Mouse (Mus musculus) intestine, postnatal 0 days (tissue): Measurements from ENCODE around the gene Zfp658. TPM values are rescaled to one million over a fixed set of nuclear protein-coding genes. Genes with fewer than 3 reads are reported as not detected.

Source experiments
- ATAC-seq: fragments of 200-750 bp; cut with Nextera tagmentation; 2 replicates; pipeline ENCODE4 v1.8.0; 2017; ENCODE audit warnings: mild to moderate bottlenecking, moderate TSS enrichment, moderate library complexity
- H3K27ac ChIP-seq: fragments of 300-500 bp; sonication (generic); 2 replicates; pipeline ENCODE4 v1.5.1; 2014; ENCODE audit warnings: mild to moderate bottlenecking, low read depth, low read length, moderate library complexity
- H3K27me3 ChIP-seq: fragments of 300-500 bp; sonication (generic); replicated peaks from 2 replicates; pipeline ENCODE4 v1.6.1; 2014; ENCODE audit warnings: low read length, mixed read lengths; ENCODE audit not compliant: control insufficient read depth, insufficient read depth
- H3K36me3 ChIP-seq: fragments of 300-500 bp; sonication (generic); 2 replicates; pipeline ENCODE4 v1.6.1; 2014; ENCODE audit warnings: mild to moderate bottlenecking, moderate library complexity; ENCODE audit not compliant: control insufficient read depth, insufficient read depth
- H3K4me1 ChIP-seq: fragments of 300-500 bp; sonication (generic); replicated peaks from 2 replicates; pipeline ENCODE4 v1.6.1; 2014; ENCODE audit warnings: antibody characterized with exemption, low read length, mixed read lengths; ENCODE audit not compliant: control insufficient read depth, insufficient read depth
- H3K4me2 ChIP-seq: fragments of 300-500 bp; sonication (generic); replicated peaks from 2 replicates; pipeline ENCODE4 v1.6.1; 2014; ENCODE audit warnings: low read depth, mild to moderate bottlenecking, moderate library complexity
- H3K4me3 ChIP-seq: fragments of 300-500 bp; sonication (generic); 2 replicates; pipeline ENCODE4 v1.5.1; 2014; ENCODE audit warnings: low read depth, low read length
- H3K9ac ChIP-seq: fragments of 300-500 bp; sonication (generic); 2 replicates; pipeline ENCODE4 v1.6.1; 2014; ENCODE audit warnings: mild to moderate bottlenecking, low read depth, low read length
- H3K9me3 ChIP-seq: fragments of 300-500 bp; sonication (generic); 2 replicates; pipeline ENCODE4 v1.6.1; 2016; ENCODE audit warnings: mixed run types; ENCODE audit not compliant: control insufficient read depth
- CTCF ChIP-seq: sonication (generic); IDR thresholded peaks from 2 replicates; pipeline ENCODE4 v1.5.1; 2016; ENCODE audit warnings: low read depth, mild to moderate bottlenecking, control low read depth, antibody characterized with exemption, moderate library complexity
- WGBS: fragments of 180-500 bp; shearing (Covaris S2); extraction: QIAGEN DNeasy Blood & Tissue Kit; methylation state at CpG from one replicate; pipeline ENCODE4 v1.1.7; 2014; 5-methylcytosine and 5-hydroxymethylcytosine counted together
- polyA plus RNA-seq: library from polyadenylated mRNA; unstranded; fragments of >200 nt; fragmentation: Nextera tagmentation; extraction: Ambion mirVana; gene quantifications from 2 replicates; pipeline ENCODE4 v1.2.1, GENCODE M21; 2015

The Zfp658 gene
- polyA plus RNA-seq, 1 experiment from 2014 or later: 0.68 TPM

DNA sequence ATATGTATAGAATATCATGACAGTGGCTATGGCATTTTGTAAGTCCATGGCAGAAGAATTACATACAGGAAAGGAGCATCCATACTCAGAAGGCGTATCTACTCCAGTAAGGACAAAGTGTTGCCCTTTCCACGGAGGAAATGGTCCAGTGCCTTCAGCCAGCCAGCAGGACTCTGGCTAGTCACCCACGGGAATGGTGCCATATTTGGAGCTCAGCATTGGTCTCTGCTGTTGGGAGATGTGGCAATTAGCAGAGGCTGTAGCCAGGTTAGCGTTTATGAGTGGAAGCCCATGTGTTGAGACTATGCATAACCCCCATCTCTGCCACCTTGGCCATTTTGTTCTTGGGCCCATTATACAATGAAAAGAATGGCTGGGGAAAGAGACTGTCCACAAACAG lies 13.8 kb upstream of the Zfp658 start:
- H3K4me2 ChIP-seq: no peak overlapping the region
- H3K9ac ChIP-seq: no peak overlapping the region
- H3K36me3 ChIP-seq: no peaks in the 10 kb centered on the region
- H3K4me1 ChIP-seq: no peaks in the 10 kb centered on the region
- H3K9me3 ChIP-seq: no peaks in the 10 kb centered on the region
- no peak overlapping the region for H3K4me3 ChIP-seq
- 77% methylated on average over 4 of the region's 4 CpGs for WGBS
- TF ChIP-seq CTCF: no peak
- ATAC-seq: no peak
- H3K27ac ChIP-seq: no peak overlapping the region
- H3K27me3 ChIP-seq: no peaks in the 10 kb centered on the region

DNA sequence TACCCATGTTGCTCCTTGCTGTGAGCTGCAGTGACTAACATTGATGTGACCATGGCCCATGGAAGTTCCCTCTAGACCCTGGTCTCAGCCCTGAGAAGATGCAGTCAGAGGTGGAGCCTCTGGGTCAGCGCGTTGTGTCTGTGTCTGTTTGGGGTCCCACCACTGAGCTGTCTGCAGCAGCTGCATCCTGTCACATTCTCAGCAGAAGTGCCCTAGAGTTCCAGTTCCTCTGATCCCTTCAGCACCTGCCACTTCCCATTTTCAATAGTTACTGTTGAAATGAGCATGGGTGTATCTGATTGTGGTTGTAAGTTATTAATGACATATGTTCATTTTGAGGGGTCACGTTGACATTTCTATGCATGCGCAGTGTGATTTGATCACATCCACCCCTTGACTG lies 8.9 kb upstream of the Zfp658 start:
- no peak for TF ChIP-seq CTCF
- H3K4me3 ChIP-seq: no peak overlapping the region
- H3K27me3 ChIP-seq: no peaks in the 10 kb centered on the region
- 72% methylated on average over 4 of the region's 4 CpGs for WGBS
- no peaks in the 10 kb centered on the region for H3K36me3 ChIP-seq
- H3K4me1 ChIP-seq: no peaks in the 10 kb centered on the region
- H3K4me2 ChIP-seq: no peak overlapping the region
- no peak overlapping the region for H3K27ac ChIP-seq
- ATAC-seq: no peak
- H3K9ac ChIP-seq: no peak overlapping the region
- H3K9me3 ChIP-seq: no peaks in the 10 kb centered on the region

DNA sequence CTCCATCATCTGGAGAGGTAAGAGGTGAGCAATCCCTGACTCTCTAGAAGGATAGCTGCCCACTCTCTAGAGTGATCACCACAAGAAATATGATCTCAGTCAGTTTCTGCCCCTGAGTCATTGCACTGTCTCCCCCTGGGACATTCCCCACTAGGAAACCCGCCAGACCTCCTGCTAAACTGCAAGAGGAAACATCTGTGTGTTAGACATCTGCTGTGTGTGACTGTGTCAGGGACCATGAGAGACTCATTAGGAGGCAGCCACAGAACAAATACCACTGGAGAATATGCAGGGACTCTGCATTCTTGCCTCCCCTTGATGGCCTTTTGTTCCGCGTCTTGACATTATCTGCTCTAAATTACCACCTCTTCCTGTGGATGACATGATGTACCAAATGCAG lies 7.5 kb upstream of the Zfp658 start:
- WGBS: 55% methylated on average over 3 of the region's 3 CpGs
- H3K27ac ChIP-seq: no peak overlapping the region
- no peak overlapping the region for H3K9ac ChIP-seq
- H3K4me1 ChIP-seq: no peaks in the 10 kb centered on the region
- H3K36me3 ChIP-seq: no peaks in the 10 kb centered on the region
- H3K4me2 ChIP-seq: no peak overlapping the region
- no peak overlapping the region for H3K4me3 ChIP-seq
- no peak for TF ChIP-seq CTCF
- ATAC-seq: no peak
- H3K9me3 ChIP-seq: no peaks in the 10 kb centered on the region
- H3K27me3 ChIP-seq: no peaks in the 10 kb centered on the region

DNA sequence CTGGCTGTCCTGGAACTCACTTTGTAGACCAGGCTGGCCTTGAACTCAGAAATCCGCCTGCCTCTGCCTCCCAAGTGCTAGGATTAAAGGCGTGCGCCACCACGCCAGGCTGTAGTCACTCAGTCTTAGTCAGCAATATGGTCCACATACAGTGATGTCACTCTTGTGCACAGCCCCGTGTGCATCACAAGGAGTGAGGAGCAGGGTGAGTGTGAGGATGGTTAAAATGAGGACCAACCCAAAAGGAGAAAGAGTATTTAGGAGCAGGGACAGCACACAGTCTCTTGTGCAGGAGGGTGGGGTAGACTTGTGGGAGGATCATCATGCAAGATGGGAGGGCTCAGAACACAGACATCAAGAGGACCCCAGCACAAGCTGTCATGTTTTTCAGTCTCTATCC lies 6.7 kb upstream of the Zfp658 start:
- no peak overlapping the region for H3K4me3 ChIP-seq
- no peak overlapping the region for H3K4me2 ChIP-seq
- no peak for ATAC-seq
- no peak overlapping the region for H3K9ac ChIP-seq
- no peaks in the 10 kb centered on the region for H3K9me3 ChIP-seq
- 86% methylated on average over 5 of the region's 5 CpGs for WGBS
- H3K36me3 ChIP-seq: no peaks in the 10 kb centered on the region
- H3K27ac ChIP-seq: no peak overlapping the region
- H3K4me1 ChIP-seq: no peaks in the 10 kb centered on the region
- H3K27me3 ChIP-seq: no peaks in the 10 kb centered on the region
- no peak for TF ChIP-seq CTCF

DNA sequence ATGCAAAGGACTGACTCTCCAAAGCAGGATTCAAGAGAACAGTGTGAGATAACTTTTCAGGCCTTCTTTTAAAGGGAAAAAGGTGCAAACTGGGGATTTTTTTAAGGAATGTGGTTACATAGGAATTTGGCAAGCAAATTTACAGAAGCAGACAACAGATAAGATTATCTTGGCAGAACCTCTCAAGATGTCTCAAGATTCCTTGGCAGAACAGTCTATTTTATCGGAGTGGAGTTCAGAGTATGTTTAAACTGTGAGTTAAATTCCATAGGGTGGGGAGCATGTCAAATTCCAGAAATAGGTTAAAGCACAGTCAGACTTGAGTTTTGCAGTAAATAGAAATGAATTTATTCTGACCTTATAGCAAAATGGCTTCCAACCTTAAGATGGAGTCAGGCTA lies 5.2 kb upstream of the Zfp658 start:
- no peak for ATAC-seq
- no peak for TF ChIP-seq CTCF
- Histone ChIP-seq H3K4me1 (no peaks in the 10 kb centered on the region), H3K4me3 (no peak overlapping the region), H3K36me3 (no peaks in the 10 kb centered on the region), H3K27ac (no peak overlapping the region), H3K4me2 (no peak overlapping the region), H3K27me3 (no peaks in the 10 kb centered on the region), H3K9me3 (no peaks in the 10 kb centered on the region), H3K9ac (no peak overlapping the region)
- 28% methylated on average over 1 of the region's 1 CpGs for WGBS

DNA sequence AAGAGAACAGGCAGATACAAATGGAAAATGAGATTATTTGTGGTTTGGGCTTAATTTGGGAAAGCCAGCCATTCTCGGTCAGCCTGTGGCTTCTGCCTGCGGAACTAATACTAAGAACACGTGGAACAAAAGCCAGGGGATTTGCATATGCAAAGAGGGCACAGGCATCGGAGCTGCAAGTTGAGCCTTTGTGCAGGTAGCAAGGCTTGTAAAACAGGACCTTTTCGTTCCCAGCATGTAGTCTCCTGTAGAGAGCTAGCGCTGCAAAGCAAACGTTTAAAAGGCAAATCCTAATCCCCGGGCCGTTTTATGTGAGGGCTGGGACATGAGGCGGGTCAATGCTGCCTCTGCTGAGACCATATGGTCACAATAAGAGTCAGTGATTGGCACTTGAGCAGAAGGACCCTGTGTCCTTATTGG lies 605 bp downstream of the Zfp658 start:
- no peak for TF ChIP-seq CTCF
- Histone ChIP-seq H3K27me3 (no peaks in the 10 kb centered on the region), H3K9ac (peak overlapping the region; percentile 63), H3K9me3 (no peaks in the 10 kb centered on the region), H3K4me2 (peak overlapping the region; percentile 95), H3K36me3 (peaks cover 8% of the 10 kb centered on the region), H3K27ac (peak overlapping the region; percentile 46; the same call in 1 of the 2 replicates), H3K4me1 (no peaks in the 10 kb centered on the region; the same call in 1 of the 2 replicates), H3K4me3 (peak overlapping the region; percentile 62)
- no peak for ATAC-seq
- WGBS: under 1% methylated on average over 10 of the region's 10 CpGs

DNA sequence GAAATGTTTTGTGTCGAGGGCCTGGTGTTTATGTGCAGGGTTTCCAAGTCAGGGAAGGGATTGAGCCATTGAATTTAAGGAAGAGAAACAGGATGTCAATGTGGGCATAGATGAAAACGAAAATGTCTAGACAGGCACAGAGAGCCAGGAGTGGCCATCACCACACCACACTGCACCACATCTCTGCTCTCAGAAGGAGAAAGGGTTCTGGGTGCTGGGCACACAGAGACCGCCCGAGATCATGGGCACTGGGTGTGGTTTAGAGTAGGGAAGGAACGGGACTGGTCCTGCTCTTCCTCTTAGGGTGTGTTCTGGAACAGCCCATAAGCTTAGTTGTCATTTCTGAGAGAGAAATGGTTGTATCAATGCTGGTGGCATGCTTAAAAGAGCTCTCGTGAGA lies 1.2 kb downstream of the Zfp658 start:
- Histone ChIP-seq H3K27me3 (no peaks in the 10 kb centered on the region), H3K9me3 (no peaks in the 10 kb centered on the region), H3K27ac (no peak overlapping the region), H3K9ac (no peak overlapping the region), H3K4me1 (no peaks in the 10 kb centered on the region; the same call in 1 of the 2 replicates), H3K36me3 (peaks cover 14% of the 10 kb centered on the region), H3K4me2 (peak overlapping the region; percentile 95), H3K4me3 (peak overlapping the region; percentile 62; the same call in 1 of the 2 replicates)
- no peak for ATAC-seq
- WGBS: 42% methylated on average over 6 of the region's 6 CpGs
- TF ChIP-seq CTCF: no peak
